Mouse (Mus musculus): ENCODE data around the gene Mdga2.

DNA sequence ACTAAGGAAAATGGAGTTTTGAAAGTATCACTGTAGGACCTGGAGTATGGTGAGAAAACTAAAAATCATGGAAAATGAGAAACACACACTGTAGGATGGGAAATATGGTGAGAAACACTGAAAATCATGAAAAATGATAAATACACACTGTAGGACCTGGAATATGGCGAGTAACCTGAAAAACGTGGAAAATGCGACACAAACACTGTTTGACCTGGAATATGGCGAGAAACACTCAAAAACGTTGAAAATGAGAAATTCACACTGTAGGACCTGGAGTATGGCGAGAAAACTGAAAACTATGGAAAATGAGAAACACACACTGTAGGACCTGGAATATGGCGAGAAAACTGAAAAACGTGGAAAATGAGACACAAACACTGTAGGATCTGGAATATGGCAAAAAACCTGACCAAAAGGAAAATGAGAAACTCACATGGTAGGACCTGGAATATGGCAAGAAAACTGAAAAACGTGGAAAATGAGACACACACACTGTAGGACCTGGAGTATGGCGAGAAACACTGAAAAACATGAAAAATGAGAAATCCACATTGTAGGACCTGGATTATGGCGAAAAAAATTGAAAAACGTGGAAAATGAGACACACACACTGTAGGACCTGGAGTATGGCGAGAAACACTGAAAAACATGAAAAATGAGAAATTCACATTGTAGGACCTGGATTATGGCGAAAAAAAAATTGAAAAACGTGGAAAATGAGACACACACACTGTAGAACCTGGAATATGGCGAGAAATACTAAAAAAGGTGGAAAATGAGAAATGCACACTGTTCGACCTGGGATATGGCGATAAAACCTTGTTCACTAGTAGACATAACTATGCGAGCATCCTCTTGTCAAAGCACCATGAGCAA lies 163.0 kb downstream of the Mdga2 start:
- TF ChIP-seq HCFC1 (IDR thresholded peaks at IDR 0.05; ENCODE audit: borderline replicate concordance, insufficient read depth, low read length) (no peak), ZNF384 (IDR thresholded peaks at IDR 0.05; ENCODE audit: low read depth, low read length) (no peak)

Measured in ES-E14 (cell line).